Mouse (Mus musculus): Measurements from ENCODE around the gene Wnt6. TPM values are rescaled to one million over a fixed set of nuclear protein-coding genes. Genes with fewer than 3 reads are reported as not detected.

Gene Wnt6
- 1 to 10 TPM in 1 of 2 experiments, under 1 TPM in 1; 0.49 to 1.7 TPM for total RNA-seq (2021)
- long read RNA-seq, experiment 1, partial matches to known transcripts = 0 of 1 reads
- long read RNA-seq, experiment 1, other reads (novel, unspliced or antisense) = 0 of 1 reads
- long read RNA-seq, experiment 2 = 0 reads

GRCm38 (mm10) chr1:74771845-74771930, at the start of gene Wnt6:
Gene Wnt6 (plus strand): TSS chr1:74771892.
- intact Hi-C loops (cut with DNase I; ENCODE audit: low total_unique reads) = no loop called here
- no peak for DNase-seq

- intact Hi-C loops (cut with DNase I; ENCODE audit: low total_unique reads) = no loop called here
- no peak for DNase-seq
These were observed 47.9 kb upstream of the Wnt6 start for GRCm38 (mm10) chr1:74723748-74724147.

GRCm38 (mm10) chr1:74726114-74726513, 45.6 kb upstream of the Wnt6 start:
- DNase-seq = no peak
- intact Hi-C loops (cut with DNase I; ENCODE audit: low total_unique reads) = no loop called here

GRCm38 (mm10) chr1:74726674-74727073, 45.0 kb upstream of the Wnt6 start:
- DNase-seq = no peak
- intact Hi-C loops (cut with DNase I; ENCODE audit: low total_unique reads) = no loop called here

- intact Hi-C loops (cut with DNase I; ENCODE audit: low total_unique reads) = no loop called here
- DNase-seq = peak; percentile 50
These were observed 43.2 kb upstream of the Wnt6 start for GRCm38 (mm10) chr1:74728446-74728845.

- intact Hi-C loops (cut with DNase I; ENCODE audit: low total_unique reads) = no loop called here
- DNase-seq = no peak
These were observed 34.7 kb upstream of the Wnt6 start for GRCm38 (mm10) chr1:74736977-74737376.

GRCm38 (mm10) chr1:74737500-74737899, 34.2 kb upstream of the Wnt6 start:
- DNase-seq = no peak
- intact Hi-C loops (cut with DNase I; ENCODE audit: low total_unique reads) = no loop called here

GRCm38 (mm10) chr1:74740846-74741245, 30.8 kb upstream of the Wnt6 start:
- intact Hi-C loops (cut with DNase I; ENCODE audit: low total_unique reads) = no loop called here
- DNase-seq = peak; percentile 65

- DNase-seq = peak; percentile 60
- intact Hi-C loops (cut with DNase I; ENCODE audit: low total_unique reads) = no loop called here
These were observed 24.4 kb upstream of the Wnt6 start for GRCm38 (mm10) chr1:74747335-74747734.

- peak; percentile 88 for DNase-seq
- intact Hi-C loops (cut with DNase I; ENCODE audit: low total_unique reads) = no loop called here
These were observed 22.9 kb upstream of the Wnt6 start, which contains the start of gene Prkag3 for GRCm38 (mm10) chr1:74748643-74749271. Gene Prkag3 (minus strand): TSS chr1:74749221.

- DNase-seq = peak; percentile 74
- intact Hi-C loops (cut with DNase I; ENCODE audit: low total_unique reads) = no loop called here
These were observed 22.4 kb upstream of the Wnt6 start for GRCm38 (mm10) chr1:74749301-74749700.

- intact Hi-C loops (cut with DNase I; ENCODE audit: low total_unique reads) = no loop called here
- no peak for DNase-seq
These were observed 21.0 kb upstream of the Wnt6 start for GRCm38 (mm10) chr1:74750683-74751082.

GRCm38 (mm10) chr1:74752150-74752549, 19.5 kb upstream of the Wnt6 start:
- DNase-seq = no peak
- intact Hi-C loops (cut with DNase I; ENCODE audit: low total_unique reads) = no loop called here

- DNase-seq = no peak
- intact Hi-C loops (cut with DNase I; ENCODE audit: low total_unique reads) = no loop called here
These were observed 18.9 kb upstream of the Wnt6 start for GRCm38 (mm10) chr1:74752833-74753232.

GRCm38 (mm10) chr1:74753266-74753974, 18.3 kb upstream of the Wnt6 start:
- DNase-seq = no peak
- intact Hi-C loops (cut with DNase I; ENCODE audit: low total_unique reads) = no loop called here

- peak; percentile 81 for DNase-seq
- intact Hi-C loops (cut with DNase I; ENCODE audit: low total_unique reads) = no loop called here
These were observed 17.4 kb upstream of the Wnt6 start for GRCm38 (mm10) chr1:74754175-74754785.

GRCm38 (mm10) chr1:74759773-74760172, 11.9 kb upstream of the Wnt6 start:
- intact Hi-C loops (cut with DNase I; ENCODE audit: low total_unique reads) = no loop called here
- no peak for DNase-seq

- peak; percentile 71 for DNase-seq
- intact Hi-C loops (cut with DNase I; ENCODE audit: low total_unique reads) = no loop called here
These were observed 8.6 kb upstream of the Wnt6 start for GRCm38 (mm10) chr1:74763081-74763480.

GRCm38 (mm10) chr1:74770727-74771466, 795 bp upstream of the Wnt6 start:
- no peak for DNase-seq
- intact Hi-C loops (cut with DNase I; ENCODE audit: low total_unique reads) = no loop called here

GRCm38 (mm10) chr1:74771467-74771844, 236 bp upstream of the Wnt6 start:
- intact Hi-C loops (cut with DNase I; ENCODE audit: low total_unique reads) = no loop called here
- DNase-seq = no peak
